Mouse (Mus musculus): ENCODE measurements around the gene Klhl24. TPM values are rescaled to one million over a fixed set of nuclear protein-coding genes. Genes with fewer than 3 reads are reported as not detected.
"Not testable (repeated sequence)": the region's sequence is repeated elsewhere in the genome, so short reads cannot be mapped to it uniquely, and the experiment has no call there.

Klhl24 gene
- polyA plus RNA-seq, 1 experiment from 2014 or later = 19.1 TPM

- WGBS = 73% methylated on average over 10 of the region's 10 CpGs
- not testable (repeated sequence) for H3K4me1 ChIP-seq (ENCODE audit: control insufficient read depth, insufficient read depth, low read length); H3K9ac ChIP-seq (ENCODE audit: low read length); H3K27me3 ChIP-seq (ENCODE audit: control insufficient read depth, insufficient read depth, low read length); H3K4me2 ChIP-seq (ENCODE audit: low read depth, low read length); H3K9me3 ChIP-seq (replicated peaks; ENCODE audit: control insufficient read depth, low read length); H3K4me3 ChIP-seq (replicated peaks; ENCODE audit: low read length); ATAC-seq (ENCODE audit: insufficient read depth, low FRiP score); H3K27ac ChIP-seq (ENCODE audit: low read length)
- H3K36me3 ChIP-seq (ENCODE audit: control insufficient read depth, insufficient read depth, low read length) = 0 out of 2 replicates have a peak, but pooled peaks cover 13% of the 10 kb centered on the region
These were observed 29.1 kb downstream of the Klhl24 start for GRCm38 (mm10) chr16:20126319-20126883.

- no peak for ATAC-seq (ENCODE audit: insufficient read depth, low FRiP score)
- Histone ChIP-seq H3K27me3 (ENCODE audit: control insufficient read depth, insufficient read depth, low read length) (no peaks in the 10 kb centered on the region), H3K4me3 (replicated peaks; ENCODE audit: low read length) (no peak overlapping the region), H3K4me2 (ENCODE audit: low read depth, low read length) (no peak overlapping the region), H3K9me3 (replicated peaks; ENCODE audit: control insufficient read depth, low read length) (no peaks in the 10 kb centered on the region), H3K27ac (ENCODE audit: low read length) (no peak overlapping the region), H3K9ac (ENCODE audit: low read length) (no peak overlapping the region), H3K4me1 (ENCODE audit: control insufficient read depth, insufficient read depth, low read length) (no peaks in the 10 kb centered on the region), H3K36me3 (ENCODE audit: control insufficient read depth, insufficient read depth, low read length) (no peaks in the 10 kb centered on the region)
- 56% methylated on average over 2 of the region's 2 CpGs for WGBS
These were observed 33.1 kb downstream of the Klhl24 start for GRCm38 (mm10) chr16:20130397-20130796.

GRCm38 (mm10) chr16:20140772-20141531 lies 43.6 kb downstream of the Klhl24 start, which contains the start of gene Yeats2:
Gene Yeats2 (plus strand): TSS chr16:20141063.
- Histone ChIP-seq H3K27me3 (ENCODE audit: control insufficient read depth, insufficient read depth, low read length) (no peaks in the 10 kb centered on the region), H3K9me3 (replicated peaks; ENCODE audit: control insufficient read depth, low read length) (no peaks in the 10 kb centered on the region)
- WGBS = under 1% methylated on average over 90 of the region's 92 CpGs

GRCm38 (mm10) chr16:20144568-20144967 lies 47.2 kb downstream of the Klhl24 start:
- ATAC-seq (ENCODE audit: insufficient read depth, low FRiP score) = no peak
- Histone ChIP-seq H3K27ac (ENCODE audit: low read length) (no peak overlapping the region), H3K27me3 (ENCODE audit: control insufficient read depth, insufficient read depth, low read length) (no peaks in the 10 kb centered on the region), H3K9me3 (replicated peaks; ENCODE audit: control insufficient read depth, low read length) (no peaks in the 10 kb centered on the region), H3K4me1 (ENCODE audit: control insufficient read depth, insufficient read depth, low read length) (peaks cover 10% of the 10 kb centered on the region; the same call in 1 of the 2 replicates), H3K4me2 (ENCODE audit: low read depth, low read length) (no peak overlapping the region), H3K9ac (ENCODE audit: low read length) (no peak overlapping the region), H3K4me3 (replicated peaks; ENCODE audit: low read length) (no peak overlapping the region), H3K36me3 (ENCODE audit: control insufficient read depth, insufficient read depth, low read length) (no peaks in the 10 kb centered on the region)
- 85% methylated on average over 3 of the region's 3 CpGs for WGBS

More at GRCm38 (mm10) chr16:20140772-20141531, 43.6 kb downstream of the Klhl24 start, which contains the start of gene Yeats2:
- Histone ChIP-seq H3K4me2 (ENCODE audit: low read depth, low read length) (peak within 1 kb of the TSS; percentile 70), H3K9ac (ENCODE audit: low read length) (peak within 1 kb of the TSS; percentile 85), H3K27ac (ENCODE audit: low read length) (peak within 1 kb of the TSS; percentile 86), H3K4me3 (replicated peaks; ENCODE audit: low read length) (peak within 1 kb of the TSS; percentile 77), H3K4me1 (ENCODE audit: control insufficient read depth, insufficient read depth, low read length) (peaks cover 10% of the 10 kb centered on the region; the same call in 1 of the 2 replicates), H3K36me3 (ENCODE audit: control insufficient read depth, insufficient read depth, low read length) (no peaks in the 10 kb centered on the region)
- peak; percentile 96 for ATAC-seq (ENCODE audit: insufficient read depth, low FRiP score)

- H3K4me1 ChIP-seq (ENCODE audit: control insufficient read depth, insufficient read depth, low read length) = 0 out of 2 replicates have a peak, but pooled peaks cover 3% of the 10 kb centered on the region
- 48% methylated on average over 5 of the region's 5 CpGs for WGBS
- no peak overlapping the region for H3K4me3 ChIP-seq (replicated peaks; ENCODE audit: low read length)
- no peak for ATAC-seq (ENCODE audit: insufficient read depth, low FRiP score)
- H3K27me3 ChIP-seq (ENCODE audit: control insufficient read depth, insufficient read depth, low read length) = no peaks in the 10 kb centered on the region
- no peak overlapping the region for H3K27ac ChIP-seq (ENCODE audit: low read length)
- no peak overlapping the region for H3K9ac ChIP-seq (ENCODE audit: low read length)
- no peak overlapping the region for H3K4me2 ChIP-seq (ENCODE audit: low read depth, low read length)
- H3K9me3 ChIP-seq (replicated peaks; ENCODE audit: control insufficient read depth, low read length) = no peaks in the 10 kb centered on the region
- peaks cover 11% of the 10 kb centered on the region for H3K36me3 ChIP-seq (ENCODE audit: control insufficient read depth, insufficient read depth, low read length)
These were observed 54.6 kb downstream of the Klhl24 start for GRCm38 (mm10) chr16:20151991-20152390.

GRCm38 (mm10) chr16:20153742-20154141 lies 56.4 kb downstream of the Klhl24 start:
- Histone ChIP-seq H3K36me3 (ENCODE audit: control insufficient read depth, insufficient read depth, low read length) (peaks cover 12% of the 10 kb centered on the region), H3K27me3 (ENCODE audit: control insufficient read depth, insufficient read depth, low read length) (no peaks in the 10 kb centered on the region), H3K4me2 (ENCODE audit: low read depth, low read length) (no peak overlapping the region), H3K4me3 (replicated peaks; ENCODE audit: low read length) (no peak overlapping the region), H3K4me1 (ENCODE audit: control insufficient read depth, insufficient read depth, low read length) (0 out of 2 replicates have a peak, but pooled peaks cover 3% of the 10 kb centered on the region), H3K9me3 (replicated peaks; ENCODE audit: control insufficient read depth, low read length) (no peaks in the 10 kb centered on the region), H3K27ac (ENCODE audit: low read length) (no peak overlapping the region), H3K9ac (ENCODE audit: low read length) (no peak overlapping the region)
- no peak for ATAC-seq (ENCODE audit: insufficient read depth, low FRiP score)
- 57% methylated on average over 3 of the region's 3 CpGs for WGBS

GRCm38 (mm10) chr16:20160130-20160529 lies 62.8 kb downstream of the Klhl24 start:
- H3K4me2 ChIP-seq (ENCODE audit: low read depth, low read length) = no peak overlapping the region
- H3K27ac ChIP-seq (ENCODE audit: low read length) = no peak overlapping the region
- H3K4me1 ChIP-seq (ENCODE audit: control insufficient read depth, insufficient read depth, low read length) = no peaks in the 10 kb centered on the region
- H3K36me3 ChIP-seq (ENCODE audit: control insufficient read depth, insufficient read depth, low read length) = peaks cover 45% of the 10 kb centered on the region
- no peak for ATAC-seq (ENCODE audit: insufficient read depth, low FRiP score)
- H3K9ac ChIP-seq (ENCODE audit: low read length) = no peak overlapping the region
- WGBS = 87% methylated on average over 2 of the region's 2 CpGs
- no peaks in the 10 kb centered on the region for H3K27me3 ChIP-seq (ENCODE audit: control insufficient read depth, insufficient read depth, low read length)
- no peaks in the 10 kb centered on the region for H3K9me3 ChIP-seq (replicated peaks; ENCODE audit: control insufficient read depth, low read length)
- H3K4me3 ChIP-seq (replicated peaks; ENCODE audit: low read length) = no peak overlapping the region

- Histone ChIP-seq H3K36me3 (ENCODE audit: control insufficient read depth, insufficient read depth, low read length) (peaks cover 40% of the 10 kb centered on the region), H3K27ac (ENCODE audit: low read length) (no peak overlapping the region), H3K4me2 (ENCODE audit: low read depth, low read length) (no peak overlapping the region), H3K9ac (ENCODE audit: low read length) (no peak overlapping the region), H3K4me3 (replicated peaks; ENCODE audit: low read length) (no peak overlapping the region), H3K4me1 (ENCODE audit: control insufficient read depth, insufficient read depth, low read length) (no peaks in the 10 kb centered on the region), H3K27me3 (ENCODE audit: control insufficient read depth, insufficient read depth, low read length) (no peaks in the 10 kb centered on the region), H3K9me3 (replicated peaks; ENCODE audit: control insufficient read depth, low read length) (no peaks in the 10 kb centered on the region)
- 83% methylated on average over 3 of the region's 3 CpGs for WGBS
- ATAC-seq (ENCODE audit: insufficient read depth, low FRiP score) = no peak
These were observed 71.7 kb downstream of the Klhl24 start for GRCm38 (mm10) chr16:20169071-20169470.

GRCm38 (mm10) chr16:20169471-20170106 lies 72.2 kb downstream of the Klhl24 start:
- Histone ChIP-seq H3K4me2 (ENCODE audit: low read depth, low read length) (no peak overlapping the region), H3K27me3 (ENCODE audit: control insufficient read depth, insufficient read depth, low read length) (no peaks in the 10 kb centered on the region), H3K9me3 (replicated peaks; ENCODE audit: control insufficient read depth, low read length) (no peaks in the 10 kb centered on the region), H3K4me3 (replicated peaks; ENCODE audit: low read length) (no peak overlapping the region), H3K9ac (ENCODE audit: low read length) (no peak overlapping the region), H3K27ac (ENCODE audit: low read length) (no peak overlapping the region), H3K36me3 (ENCODE audit: control insufficient read depth, insufficient read depth, low read length) (peaks cover 36% of the 10 kb centered on the region), H3K4me1 (ENCODE audit: control insufficient read depth, insufficient read depth, low read length) (no peaks in the 10 kb centered on the region)
- WGBS = 62% methylated on average over 3 of the region's 3 CpGs
- ATAC-seq (ENCODE audit: insufficient read depth, low FRiP score) = peak; percentile 82; the same call in 1 of the 2 replicates
